Mouse (Mus musculus) brain, embryonic 14.5 days (tissue): ENCODE measurements around the gene 4932414N04Rik.

Source experiments
- CTCF ChIP-seq: fragments of 200-500 bp; IDR thresholded peaks from 2 replicates; pipeline ENCODE4 v1.5.1; 2012; ENCODE audit warnings: inconsistent platforms, mild to moderate bottlenecking, moderate library complexity, borderline replicate concordance; ENCODE audit not compliant: insufficient read depth, insufficient read length; ENCODE audit errors: extremely low read depth
- POLR2A ChIP-seq: fragments of 200-500 bp; IDR thresholded peaks from 2 replicates; pipeline ENCODE4 v1.6.1; 2012; ENCODE audit warnings: mild to moderate bottlenecking, inconsistent platforms, borderline replicate concordance; ENCODE audit not compliant: poor library complexity, insufficient read depth, insufficient read length, severe bottlenecking; ENCODE audit errors: extremely low read depth

GRCm38 (mm10) chr2:68756793-68757192 lies 100.5 kb downstream of the 4932414N04Rik start:
- no peak for TF ChIP-seq POLR2A
- peak; percentile 71; the same call in 1 of the 2 replicates for TF ChIP-seq CTCF
